Mouse (Mus musculus) kidney, embryonic 16.5 days (tissue): ENCODE measurements around the gene Mgat4a. TPM values are rescaled to one million over a fixed set of nuclear protein-coding genes. Genes with fewer than 3 reads are reported as not detected.
"Not testable (repeated sequence)": the region's sequence is repeated elsewhere in the genome, so short reads cannot be mapped to it uniquely, and the experiment has no call there.

ENCODE experiments used
- ATAC-seq: fragments of 200-750 bp; cut with Nextera tagmentation; 2 replicates; pipeline ENCODE4 v1.8.0; 2017; ENCODE audit warnings: moderate TSS enrichment; ENCODE audit not compliant: low FRiP score, low TSS enrichment
- H3K27ac ChIP-seq: fragments of 300-500 bp; sonication (generic); 2 replicates; pipeline ENCODE4 v1.5.1; 2014; ENCODE audit warnings: low read length
- H3K27me3 ChIP-seq: fragments of 300-500 bp; sonication (generic); 2 replicates; pipeline ENCODE4 v1.6.1; 2014; ENCODE audit warnings: low read length, control low read depth, mixed read lengths; ENCODE audit not compliant: insufficient read depth
- H3K36me3 ChIP-seq: fragments of 300-500 bp; sonication (generic); 2 replicates; pipeline ENCODE4 v1.6.1; 2014; ENCODE audit warnings: low read length, control low read depth, mixed read lengths; ENCODE audit not compliant: insufficient read depth
- H3K4me1 ChIP-seq: fragments of 300-500 bp; sonication (generic); 2 replicates; pipeline ENCODE4 v1.6.1; 2014; ENCODE audit warnings: low read length, control low read depth, mixed read lengths; ENCODE audit not compliant: insufficient read depth
- H3K4me2 ChIP-seq: fragments of 300-500 bp; sonication (generic); replicated peaks from 2 replicates; pipeline ENCODE4 v1.6.1; 2014; ENCODE audit warnings: low read depth, low read length
- H3K4me3 ChIP-seq: fragments of 300-500 bp; sonication (generic); 2 replicates; pipeline ENCODE4 v1.5.1; 2014; ENCODE audit warnings: mild to moderate bottlenecking, low read length
- H3K9ac ChIP-seq: fragments of 300-500 bp; sonication (generic); replicated peaks from 2 replicates; pipeline ENCODE4 v1.6.1; 2014; ENCODE audit warnings: low read length
- H3K9me3 ChIP-seq: fragments of 300-500 bp; sonication (generic); 2 replicates; pipeline ENCODE4 v1.6.1; 2016; ENCODE audit warnings: low read length, control low read depth
- WGBS: fragments of 180-500 bp; shearing (Covaris S2); extraction: QIAGEN DNeasy Blood & Tissue Kit; methylation state at CpG from one replicate; pipeline ENCODE4 v1.1.7; 2014; 5-methylcytosine and 5-hydroxymethylcytosine counted together
- polyA plus RNA-seq: library from polyadenylated mRNA; unstranded; fragments of >200 nt; fragmentation: Nextera tagmentation; extraction: Ambion mirVana; gene quantifications from 2 replicates; pipeline ENCODE4 v1.2.1, GENCODE M21; 2015

Mgat4a gene
- polyA plus RNA-seq, 1 experiment from 2014 or later = 8.3 TPM

- Histone ChIP-seq H3K4me1 (peaks cover 20% of the 10 kb centered on the region), H3K9ac (no peak overlapping the region), H3K4me3 (no peak overlapping the region), H3K27me3 (no peaks in the 10 kb centered on the region), H3K9me3 (no peaks in the 10 kb centered on the region), H3K4me2 (no peak overlapping the region), H3K27ac (no peak overlapping the region), H3K36me3 (no peaks in the 10 kb centered on the region)
- ATAC-seq = no peak
- WGBS = 43% methylated on average over 8 of the region's 8 CpGs
These were observed 40.1 kb downstream of the Mgat4a start for GRCm38 (mm10) chr1:37500723-37501122.

- H3K9ac ChIP-seq, H3K4me2 ChIP-seq, H3K36me3 ChIP-seq, ATAC-seq, H3K27me3 ChIP-seq, H3K9me3 ChIP-seq, H3K4me3 ChIP-seq, H3K27ac ChIP-seq: not testable (repeated sequence)
- H3K4me1 ChIP-seq = peaks cover 13% of the 10 kb centered on the region
- WGBS = 92% methylated on average over 1 of the region's 1 CpGs
These were observed 41.4 kb downstream of the Mgat4a start for GRCm38 (mm10) chr1:37499395-37499794.

- no peaks in the 10 kb centered on the region for H3K27me3 ChIP-seq
- no peak overlapping the region for H3K4me3 ChIP-seq
- WGBS = 74% methylated on average over 10 of the region's 10 CpGs
- no peak overlapping the region for H3K4me2 ChIP-seq
- no peaks in the 10 kb centered on the region for H3K9me3 ChIP-seq
- peaks cover 8% of the 10 kb centered on the region; the same call in 1 of the 2 replicates for H3K4me1 ChIP-seq
- no peak overlapping the region for H3K9ac ChIP-seq
- no peak for ATAC-seq
- H3K36me3 ChIP-seq = no peaks in the 10 kb centered on the region
- H3K27ac ChIP-seq = no peak overlapping the region
These were observed 41.9 kb downstream of the Mgat4a start for GRCm38 (mm10) chr1:37498911-37499310.

GRCm38 (mm10) chr1:37496591-37497280 is 44.1 kb downstream of the Mgat4a start:
- WGBS = 57% methylated on average over 11 of the region's 11 CpGs

GRCm38 (mm10) chr1:37495698-37496321 is 45.0 kb downstream of the Mgat4a start:
- Histone ChIP-seq H3K9me3 (no peaks in the 10 kb centered on the region), H3K27ac (no peak overlapping the region), H3K36me3 (no peaks in the 10 kb centered on the region), H3K9ac (no peak overlapping the region), H3K4me3 (no peak overlapping the region), H3K27me3 (no peaks in the 10 kb centered on the region), H3K4me2 (no peak overlapping the region), H3K4me1 (peaks cover 1% of the 10 kb centered on the region; the same call in 1 of the 2 replicates)
- WGBS = 81% methylated on average over 10 of the region's 10 CpGs
- no peak for ATAC-seq

More at GRCm38 (mm10) chr1:37496591-37497280, 44.1 kb downstream of the Mgat4a start:
- H3K36me3 ChIP-seq = no peaks in the 10 kb centered on the region
- no peaks in the 10 kb centered on the region for H3K27me3 ChIP-seq
- no peaks in the 10 kb centered on the region for H3K9me3 ChIP-seq
- peaks cover 5% of the 10 kb centered on the region; the same call in 1 of the 2 replicates for H3K4me1 ChIP-seq
- H3K4me2 ChIP-seq = no peak overlapping the region
- H3K9ac ChIP-seq = no peak overlapping the region
- no peak overlapping the region for H3K27ac ChIP-seq
- no peak overlapping the region for H3K4me3 ChIP-seq
- no peak for ATAC-seq

- ATAC-seq = no peak
- no peaks in the 10 kb centered on the region for H3K4me1 ChIP-seq
- H3K9ac ChIP-seq = no peak overlapping the region
- H3K9me3 ChIP-seq = no peaks in the 10 kb centered on the region
- 84% methylated on average over 3 of the region's 3 CpGs for WGBS
- H3K27ac ChIP-seq = no peak overlapping the region
- no peak overlapping the region for H3K4me2 ChIP-seq
- H3K4me3 ChIP-seq = no peak overlapping the region
- H3K27me3 ChIP-seq = no peaks in the 10 kb centered on the region
- H3K36me3 ChIP-seq = no peaks in the 10 kb centered on the region
These were observed 45.7 kb downstream of the Mgat4a start for GRCm38 (mm10) chr1:37495104-37495503.

- Histone ChIP-seq H3K36me3 (no peaks in the 10 kb centered on the region), H3K9me3 (no peaks in the 10 kb centered on the region), H3K27me3 (no peaks in the 10 kb centered on the region), H3K4me3 (no peak overlapping the region), H3K27ac (no peak overlapping the region), H3K9ac (no peak overlapping the region), H3K4me1 (no peaks in the 10 kb centered on the region), H3K4me2 (no peak overlapping the region)
- WGBS = 69% methylated on average over 7 of the region's 7 CpGs
- ATAC-seq = no peak
These were observed 49.1 kb downstream of the Mgat4a start for GRCm38 (mm10) chr1:37491672-37492071.

GRCm38 (mm10) chr1:37490691-37491212 is 50.1 kb downstream of the Mgat4a start:
- no peak overlapping the region for H3K27ac ChIP-seq
- ATAC-seq = no peak
- no peaks in the 10 kb centered on the region for H3K4me1 ChIP-seq
- H3K4me2 ChIP-seq = no peak overlapping the region
- H3K4me3 ChIP-seq = no peak overlapping the region
- no peak overlapping the region for H3K9ac ChIP-seq
- WGBS = 91% methylated on average over 5 of the region's 5 CpGs
- no peaks in the 10 kb centered on the region for H3K27me3 ChIP-seq
- H3K36me3 ChIP-seq = no peaks in the 10 kb centered on the region
- no peaks in the 10 kb centered on the region for H3K9me3 ChIP-seq

GRCm38 (mm10) chr1:37488531-37488930 is 52.3 kb downstream of the Mgat4a start:
- no peak overlapping the region for H3K4me3 ChIP-seq
- H3K4me1 ChIP-seq = no peaks in the 10 kb centered on the region
- no peaks in the 10 kb centered on the region for H3K27me3 ChIP-seq
- no peak overlapping the region for H3K27ac ChIP-seq
- no peaks in the 10 kb centered on the region for H3K36me3 ChIP-seq
- ATAC-seq = no peak
- 83% methylated on average over 12 of the region's 12 CpGs for WGBS
- no peak overlapping the region for H3K9ac ChIP-seq
- H3K4me2 ChIP-seq = no peak overlapping the region
- H3K9me3 ChIP-seq = no peaks in the 10 kb centered on the region

- H3K27ac ChIP-seq = no peak overlapping the region
- H3K36me3 ChIP-seq = no peaks in the 10 kb centered on the region
- no peak overlapping the region for H3K9ac ChIP-seq
- no peak overlapping the region for H3K4me3 ChIP-seq
- WGBS = 80% methylated on average over 3 of the region's 3 CpGs
- no peaks in the 10 kb centered on the region for H3K4me1 ChIP-seq
- no peak for ATAC-seq
- H3K9me3 ChIP-seq = 0 out of 2 replicates have a peak, but pooled peaks cover 2% of the 10 kb centered on the region
- no peak overlapping the region for H3K4me2 ChIP-seq
- no peaks in the 10 kb centered on the region for H3K27me3 ChIP-seq
These were observed 53.8 kb downstream of the Mgat4a start for GRCm38 (mm10) chr1:37486994-37487393.
